Mouse (Mus musculus) lung, adult 2 months (tissue): ENCODE measurements around the gene Tlx2. TPM values are rescaled to one million over a fixed set of nuclear protein-coding genes. Genes with fewer than 3 reads are reported as not detected.

Experiments used
- DNase-seq: peaks from one replicate; pipeline ENCODE4 v3.0.0; 2022
- H3K4me1 ChIP-seq: fragments of 200-500 bp; 2 replicates; pipeline ENCODE4 v1.6.1; 2011; ENCODE audit warnings: low read length; ENCODE audit not compliant: control insufficient read depth, insufficient read depth
- H3K4me3 ChIP-seq: fragments of 200-500 bp; replicated peaks from 2 replicates; pipeline ENCODE3; 2011; ENCODE audit warnings: low read depth, mild to moderate bottlenecking, control low read depth, low read length; ENCODE audit errors: extremely low read depth
- CTCF ChIP-seq: fragments of 200-500 bp; IDR thresholded peaks from 2 replicates; pipeline ENCODE4 v1.5.1; 2011; ENCODE audit warnings: mild to moderate bottlenecking, low read length, control low read depth; ENCODE audit not compliant: insufficient read depth
- POLR2A ChIP-seq: fragments of 200-500 bp; IDR thresholded peaks from 2 replicates; pipeline ENCODE4 v1.6.1; 2011; ENCODE audit warnings: low read depth, mild to moderate bottlenecking, control low read depth, low read length, borderline replicate concordance; ENCODE audit errors: extremely low read depth
- WGBS: fragments of 180-500 bp; shearing (Covaris S2); methylation state at CpG from one replicate; pipeline ENCODE4 v1.1.7; 2018; 5-methylcytosine and 5-hydroxymethylcytosine counted together
- polyA plus RNA-seq: library from polyadenylated mRNA; depleted of rRNA; stranded (reverse); fragments of >200 nt; gene quantifications from 2 replicates; pipeline ENCODE4 v1.2.3, GENCODE M21; 2012

Tlx2 gene
- polyA plus RNA-seq, 1 experiment, result 0.09 TPM

DNA sequence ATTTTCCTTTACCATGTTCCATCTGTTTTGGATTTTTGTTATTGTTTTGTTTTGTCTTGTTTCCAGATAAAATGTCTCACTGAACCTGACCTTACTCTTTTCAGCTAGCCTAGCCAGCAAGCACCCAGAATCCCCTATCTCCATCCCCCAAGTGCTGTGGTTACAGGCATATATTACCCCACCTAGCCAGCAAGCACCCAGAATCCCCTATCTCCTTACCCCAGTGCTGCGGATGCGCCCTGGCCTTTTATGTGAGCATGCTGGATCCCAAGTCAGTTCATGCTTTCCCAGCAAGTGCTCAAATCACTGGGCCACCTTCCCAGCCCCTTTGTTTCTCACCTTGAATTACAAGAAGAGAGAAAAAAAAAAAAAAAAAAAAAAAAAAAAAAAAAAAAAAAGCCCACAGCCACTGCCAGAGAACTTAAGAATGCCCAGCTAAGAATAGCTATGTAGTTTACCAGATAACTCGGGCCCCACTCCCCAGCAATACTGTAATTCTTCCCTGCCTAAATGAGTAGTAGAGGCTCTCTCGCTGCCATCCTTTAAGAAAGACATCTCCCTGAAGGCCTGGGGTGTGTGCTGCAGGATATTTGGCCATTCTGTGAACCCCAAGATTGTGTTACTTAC lies 41.5 kb upstream of the Tlx2 start:
- DNase-seq, result no peak
- Histone ChIP-seq H3K4me1 (peaks cover 3% of the 10 kb centered on the region; the same call in 1 of the 2 replicates), H3K4me3 (no peak overlapping the region)
- TF ChIP-seq POLR2A (no peak), CTCF (no peak)
- WGBS, result 88% methylated on average over 4 of the region's 4 CpGs

DNA sequence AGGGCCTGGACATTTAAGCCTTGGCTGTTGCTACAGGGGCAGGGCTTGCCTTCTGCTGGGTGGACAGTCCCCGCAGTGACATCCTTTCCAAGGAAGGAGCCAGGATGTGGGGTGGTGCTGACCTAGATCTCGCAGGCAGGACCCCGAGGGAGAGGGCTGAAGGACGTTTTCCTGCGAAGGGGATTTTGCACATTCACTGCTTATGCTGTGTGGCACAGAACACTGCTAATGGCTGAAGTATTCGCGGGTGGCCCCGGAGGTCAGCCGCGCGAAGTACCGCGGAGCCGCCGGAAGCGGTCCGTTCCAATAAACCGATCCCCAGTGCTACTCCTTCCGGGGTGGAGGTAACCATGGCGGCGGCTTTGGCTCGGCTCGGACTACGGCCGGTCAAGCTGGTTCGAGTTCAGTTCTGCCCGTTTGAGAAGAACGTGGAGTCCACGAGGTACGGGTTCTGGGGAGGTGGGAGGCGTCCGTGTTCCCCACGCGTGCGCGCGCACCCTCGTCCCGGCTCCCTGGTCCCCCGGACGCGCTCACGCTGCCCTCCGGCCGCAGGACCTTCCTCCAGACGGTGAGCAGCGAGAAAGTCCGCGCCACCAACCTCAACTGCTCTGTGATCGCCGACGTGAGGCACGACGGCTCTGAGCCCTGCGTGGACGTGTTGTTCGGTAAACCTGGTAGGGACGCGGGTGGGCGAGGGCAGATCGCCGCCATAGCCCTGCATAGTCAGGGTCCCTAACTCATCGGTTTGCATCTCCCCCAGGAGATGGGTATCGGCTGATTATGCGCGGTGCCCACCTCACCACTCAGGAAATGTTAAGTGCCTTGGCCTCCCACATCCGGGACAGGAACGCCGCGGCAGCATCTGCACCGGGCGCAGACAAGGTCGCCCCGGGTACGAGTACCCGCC lies 38.9 kb upstream of the Tlx2 start, which contains the start of gene Mrpl53:
Gene Mrpl53, plus strand, starts transcription at position 279 of the 907 bp plus-strand sequence.
- peak; percentile 85 for DNase-seq
- under 1% methylated on average over 76 of the region's 76 CpGs for WGBS
- Histone ChIP-seq H3K4me1 (no peaks in the 10 kb centered on the region), H3K4me3 (peak within 1 kb of the TSS; percentile 76)
- no peak for TF ChIP-seq CTCF
- peak; percentile 88; the same call in 1 of the 2 replicates for TF ChIP-seq POLR2A

DNA sequence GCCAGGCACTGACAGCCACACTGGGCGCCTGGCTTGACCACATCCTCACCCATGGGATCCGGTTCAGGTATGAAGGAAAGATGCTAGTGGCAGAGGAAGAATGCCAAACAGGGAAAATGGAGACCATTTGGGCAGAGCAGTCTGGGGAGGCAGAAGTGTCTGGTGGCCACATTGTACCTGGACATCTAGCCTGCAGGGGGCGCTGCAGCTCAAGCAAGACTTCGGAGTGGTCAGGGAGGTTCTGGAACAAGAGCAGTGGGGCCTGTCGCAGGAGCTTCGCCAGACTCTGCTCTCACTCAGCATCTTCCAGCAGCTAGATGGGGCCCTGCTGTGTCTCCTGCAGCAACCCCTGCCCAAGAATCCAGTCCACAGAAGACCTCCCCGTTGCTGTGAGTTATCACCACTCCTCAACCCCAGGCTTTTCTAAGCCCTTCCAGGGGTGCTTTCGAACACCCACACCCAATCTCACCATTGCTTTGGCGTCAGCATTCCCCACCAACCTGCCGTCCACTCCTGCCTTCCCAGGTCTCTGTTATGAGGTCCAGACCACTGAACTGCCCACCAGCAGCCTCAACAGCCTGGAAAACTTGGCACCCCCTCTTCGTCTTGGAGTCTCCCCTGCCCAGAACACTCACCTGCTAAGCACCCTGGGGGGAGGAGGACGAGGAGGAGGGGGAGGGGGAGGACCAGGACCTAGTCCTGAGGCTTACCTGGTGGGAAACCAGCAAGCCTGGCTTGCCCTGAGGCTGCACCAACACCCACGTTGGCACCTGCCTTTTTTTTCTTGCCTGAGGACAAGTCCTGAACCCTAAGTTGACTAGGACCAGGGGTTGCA lies 37.7 kb upstream of the Tlx2 start:
- no peak for TF ChIP-seq POLR2A
- TF ChIP-seq CTCF, result peak; percentile 78
- peak; percentile 73 for DNase-seq
- 37% methylated on average over 13 of the region's 13 CpGs for WGBS
- H3K4me1 ChIP-seq, result peaks cover under 1% of the 10 kb centered on the region; the same call in 1 of the 2 replicates
- H3K4me3 ChIP-seq, result no peak overlapping the region

DNA sequence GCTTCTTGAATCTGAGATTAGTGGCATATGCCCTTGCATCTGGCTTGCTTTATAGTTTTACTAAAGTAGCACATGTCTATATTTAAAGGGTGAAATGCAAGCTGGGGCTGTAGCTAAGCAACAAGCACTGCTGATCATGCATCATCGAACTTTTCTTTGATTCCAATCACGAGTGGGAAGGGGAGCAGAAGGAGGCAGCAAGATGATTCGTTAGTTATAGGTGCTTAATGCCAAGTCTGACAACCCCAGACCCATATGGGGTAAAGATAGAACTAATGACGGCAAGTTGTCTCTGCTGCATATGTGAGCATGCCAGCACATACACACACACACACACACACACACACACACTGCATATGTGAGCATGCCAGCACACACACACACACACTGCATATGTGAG lies 34.1 kb upstream of the Tlx2 start:
- Histone ChIP-seq H3K4me3 (no peak overlapping the region), H3K4me1 (peaks cover 6% of the 10 kb centered on the region)
- WGBS, result 83% methylated on average over 4 of the region's 4 CpGs
- TF ChIP-seq POLR2A, result no peak
- no peak for TF ChIP-seq CTCF
- no peak for DNase-seq

GRCm38 (mm10) chr6:83103130-83103650 lies 33.1 kb upstream of the Tlx2 start:
- no peak for TF ChIP-seq POLR2A
- TF ChIP-seq CTCF, result no peak
- Histone ChIP-seq H3K4me3 (no peak overlapping the region), H3K4me1 (peaks cover 6% of the 10 kb centered on the region)
- DNase-seq, result no peak
- WGBS, result 70% methylated on average over 11 of the region's 11 CpGs

- TF ChIP-seq POLR2A (no peak), CTCF (no peak)
- peaks cover 6% of the 10 kb centered on the region for H3K4me1 ChIP-seq
- peak overlapping the region; percentile 85 for H3K4me3 ChIP-seq
- WGBS, result under 1% methylated on average over 74 of the region's 74 CpGs
- peak; percentile 54 for DNase-seq
Measured at GRCm38 (mm10) chr6:83101688-83102556, 31.8 kb upstream of the Tlx2 start.

GRCm38 (mm10) chr6:83101316-83101687 lies 31.2 kb upstream of the Tlx2 start, which contains the start of the genes Ccdc142 and Gm42688:
Ccdc142 (plus strand) TSS chr6:83101601.
Gm42688 (plus strand) TSS chr6:83101617.
- 1% methylated on average over 25 of the region's 25 CpGs for WGBS
- Histone ChIP-seq H3K4me1 (peaks cover 6% of the 10 kb centered on the region), H3K4me3 (peak within 1 kb of the TSS; percentile 85)
- peak; percentile 87 for DNase-seq
- peak; percentile 68; the same call in 1 of the 2 replicates for TF ChIP-seq POLR2A
- peak; percentile 40; the same call in 1 of the 2 replicates for TF ChIP-seq CTCF

GRCm38 (mm10) chr6:83098411-83098810 lies 28.3 kb upstream of the Tlx2 start:
- no peak for DNase-seq
- WGBS, result 55% methylated on average over 2 of the region's 2 CpGs
- Histone ChIP-seq H3K4me1 (peaks cover 6% of the 10 kb centered on the region), H3K4me3 (no peak overlapping the region)
- TF ChIP-seq POLR2A (no peak), CTCF (no peak)
